Mouse (Mus musculus): ENCODE data around the gene Tceanc. TPM values are rescaled to one million over a fixed set of nuclear protein-coding genes. Genes with fewer than 3 reads are reported as not detected.
A peak's percentile ranks its signal among the peaks of the same experiment; 100 is the strongest.
"Not testable (repeated sequence)": the region's sequence is repeated elsewhere in the genome, so short reads cannot be mapped to it uniquely, and the experiment has no call there.

Tceanc gene
- polyA plus RNA-seq, 1 experiment from 2014 or later = 6.1 TPM

- Histone ChIP-seq H3K4me1 (ENCODE audit: control insufficient read depth, insufficient read depth, low read length) (no peaks in the 10 kb centered on the region), H3K9me3 (replicated peaks; ENCODE audit: control insufficient read depth, low read length) (no peaks in the 10 kb centered on the region), H3K27me3 (ENCODE audit: control insufficient read depth, insufficient read depth, low read length) (no peaks in the 10 kb centered on the region), H3K4me3 (ENCODE audit: low read depth, low read length) (no peak overlapping the region), H3K4me2 (no peak overlapping the region), H3K27ac (ENCODE audit: low read depth, low read length) (no peak overlapping the region), H3K9ac (ENCODE audit: low read depth, low read length) (no peak overlapping the region), H3K36me3 (ENCODE audit: control insufficient read depth, insufficient read depth, low read length) (no peaks in the 10 kb centered on the region)
- no peak for ATAC-seq (replicated peaks; ENCODE audit: insufficient number of reproducible peaks, low FRiP score, low TSS enrichment)
- WGBS (ENCODE audit: insufficient replicate concordance) = 47% methylated on average over 6 of the region's 6 CpGs
Observed at GRCm38 (mm10) chrX:166531671-166532070, 13.3 kb upstream of the Tceanc start.

GRCm38 (mm10) chrX:166528126-166528525 is 9.8 kb upstream of the Tceanc start:
- 77% methylated on average over 3 of the region's 3 CpGs for WGBS (ENCODE audit: insufficient replicate concordance)
- Histone ChIP-seq H3K9ac (ENCODE audit: low read depth, low read length) (no peak overlapping the region), H3K9me3 (replicated peaks; ENCODE audit: control insufficient read depth, low read length) (no peaks in the 10 kb centered on the region), H3K4me2 (no peak overlapping the region), H3K4me1 (ENCODE audit: control insufficient read depth, insufficient read depth, low read length) (no peaks in the 10 kb centered on the region), H3K27me3 (ENCODE audit: control insufficient read depth, insufficient read depth, low read length) (no peaks in the 10 kb centered on the region), H3K36me3 (ENCODE audit: control insufficient read depth, insufficient read depth, low read length) (no peaks in the 10 kb centered on the region), H3K4me3 (ENCODE audit: low read depth, low read length) (no peak overlapping the region), H3K27ac (ENCODE audit: low read depth, low read length) (no peak overlapping the region)
- ATAC-seq (replicated peaks; ENCODE audit: insufficient number of reproducible peaks, low FRiP score, low TSS enrichment) = no peak

- Histone ChIP-seq H3K27me3 (ENCODE audit: control insufficient read depth, insufficient read depth, low read length) (no peaks in the 10 kb centered on the region), H3K9me3 (replicated peaks; ENCODE audit: control insufficient read depth, low read length) (no peaks in the 10 kb centered on the region), H3K27ac (ENCODE audit: low read depth, low read length) (no peak overlapping the region), H3K36me3 (ENCODE audit: control insufficient read depth, insufficient read depth, low read length) (no peaks in the 10 kb centered on the region), H3K4me1 (ENCODE audit: control insufficient read depth, insufficient read depth, low read length) (no peaks in the 10 kb centered on the region), H3K4me3 (ENCODE audit: low read depth, low read length) (no peak overlapping the region), H3K4me2 (no peak overlapping the region), H3K9ac (ENCODE audit: low read depth, low read length) (no peak overlapping the region)
- no peak for ATAC-seq (replicated peaks; ENCODE audit: insufficient number of reproducible peaks, low FRiP score, low TSS enrichment)
- 87% methylated on average over 2 of the region's 2 CpGs for WGBS (ENCODE audit: insufficient replicate concordance)
Observed at GRCm38 (mm10) chrX:166525637-166526315, 7.4 kb upstream of the Tceanc start.

- no peak for ATAC-seq (replicated peaks; ENCODE audit: insufficient number of reproducible peaks, low FRiP score, low TSS enrichment)
- no peak overlapping the region for H3K4me2 ChIP-seq
- no peaks in the 10 kb centered on the region for H3K27me3 ChIP-seq (ENCODE audit: control insufficient read depth, insufficient read depth, low read length)
- no peaks in the 10 kb centered on the region for H3K9me3 ChIP-seq (replicated peaks; ENCODE audit: control insufficient read depth, low read length)
- no peaks in the 10 kb centered on the region for H3K36me3 ChIP-seq (ENCODE audit: control insufficient read depth, insufficient read depth, low read length)
- H3K4me1 ChIP-seq (ENCODE audit: control insufficient read depth, insufficient read depth, low read length) = no peaks in the 10 kb centered on the region
- H3K4me3 ChIP-seq (ENCODE audit: low read depth, low read length) = no peak overlapping the region
- no peak overlapping the region for H3K9ac ChIP-seq (ENCODE audit: low read depth, low read length)
- H3K27ac ChIP-seq (ENCODE audit: low read depth, low read length) = no peak overlapping the region
- 73% methylated on average over 5 of the region's 5 CpGs for WGBS (ENCODE audit: insufficient replicate concordance)
Observed at GRCm38 (mm10) chrX:166520782-166521181, 2.4 kb upstream of the Tceanc start.

- no peak overlapping the region for H3K9ac ChIP-seq (ENCODE audit: low read depth, low read length)
- no peaks in the 10 kb centered on the region for H3K36me3 ChIP-seq (ENCODE audit: control insufficient read depth, insufficient read depth, low read length)
- no peaks in the 10 kb centered on the region for H3K9me3 ChIP-seq (replicated peaks; ENCODE audit: control insufficient read depth, low read length)
- H3K27ac ChIP-seq (ENCODE audit: low read depth, low read length) = no peak overlapping the region
- H3K27me3 ChIP-seq (ENCODE audit: control insufficient read depth, insufficient read depth, low read length) = no peaks in the 10 kb centered on the region
- no peak overlapping the region for H3K4me3 ChIP-seq (ENCODE audit: low read depth, low read length)
- no peak overlapping the region for H3K4me2 ChIP-seq
- 100% methylated on average over 1 of the region's 1 CpGs for WGBS (ENCODE audit: insufficient replicate concordance)
- no peaks in the 10 kb centered on the region for H3K4me1 ChIP-seq (ENCODE audit: control insufficient read depth, insufficient read depth, low read length)
- ATAC-seq (replicated peaks; ENCODE audit: insufficient number of reproducible peaks, low FRiP score, low TSS enrichment) = no peak
Observed at GRCm38 (mm10) chrX:166516631-166517030, 1.7 kb downstream of the Tceanc start.

- Histone ChIP-seq H3K27me3 (ENCODE audit: control insufficient read depth, insufficient read depth, low read length) (no peaks in the 10 kb centered on the region), H3K9me3 (replicated peaks; ENCODE audit: control insufficient read depth, low read length) (no peaks in the 10 kb centered on the region), H3K36me3 (ENCODE audit: control insufficient read depth, insufficient read depth, low read length) (no peaks in the 10 kb centered on the region), H3K4me1 (ENCODE audit: control insufficient read depth, insufficient read depth, low read length) (no peaks in the 10 kb centered on the region), H3K4me2 (no peak overlapping the region), H3K9ac (ENCODE audit: low read depth, low read length) (no peak overlapping the region), H3K4me3 (ENCODE audit: low read depth, low read length) (no peak overlapping the region), H3K27ac (ENCODE audit: low read depth, low read length) (no peak overlapping the region)
- WGBS (ENCODE audit: insufficient replicate concordance) = 80% methylated on average over 3 of the region's 3 CpGs
- ATAC-seq (replicated peaks; ENCODE audit: insufficient number of reproducible peaks, low FRiP score, low TSS enrichment) = no peak
Observed at GRCm38 (mm10) chrX:166515923-166516322, 2.4 kb downstream of the Tceanc start.

- WGBS (ENCODE audit: insufficient replicate concordance) = 29% methylated on average over 12 of the region's 12 CpGs
- H3K27ac ChIP-seq (ENCODE audit: low read depth, low read length); H3K4me3 ChIP-seq (ENCODE audit: low read depth, low read length); H3K9ac ChIP-seq (ENCODE audit: low read depth, low read length); H3K9me3 ChIP-seq (replicated peaks; ENCODE audit: control insufficient read depth, low read length); H3K27me3 ChIP-seq (ENCODE audit: control insufficient read depth, insufficient read depth, low read length); H3K4me1 ChIP-seq (ENCODE audit: control insufficient read depth, insufficient read depth, low read length); ATAC-seq (replicated peaks; ENCODE audit: insufficient number of reproducible peaks, low FRiP score, low TSS enrichment); H3K36me3 ChIP-seq (ENCODE audit: control insufficient read depth, insufficient read depth, low read length): not testable (repeated sequence)
- peak overlapping the region; percentile 43 for H3K4me2 ChIP-seq
Observed at GRCm38 (mm10) chrX:166514035-166514434, 4.3 kb downstream of the Tceanc start.

GRCm38 (mm10) chrX:166512071-166512470 is 6.3 kb downstream of the Tceanc start:
- H3K4me2 ChIP-seq = no peak overlapping the region
- H3K9ac ChIP-seq (ENCODE audit: low read depth, low read length) = no peak overlapping the region
- no peaks in the 10 kb centered on the region for H3K36me3 ChIP-seq (ENCODE audit: control insufficient read depth, insufficient read depth, low read length)
- ATAC-seq (replicated peaks; ENCODE audit: insufficient number of reproducible peaks, low FRiP score, low TSS enrichment) = no peak
- no peak overlapping the region for H3K4me3 ChIP-seq (ENCODE audit: low read depth, low read length)
- WGBS (ENCODE audit: insufficient replicate concordance) = 80% methylated on average over 4 of the region's 4 CpGs
- H3K9me3 ChIP-seq (replicated peaks; ENCODE audit: control insufficient read depth, low read length) = no peaks in the 10 kb centered on the region
- no peaks in the 10 kb centered on the region for H3K27me3 ChIP-seq (ENCODE audit: control insufficient read depth, insufficient read depth, low read length)
- H3K4me1 ChIP-seq (ENCODE audit: control insufficient read depth, insufficient read depth, low read length) = no peaks in the 10 kb centered on the region
- H3K27ac ChIP-seq (ENCODE audit: low read depth, low read length) = no peak overlapping the region

- Histone ChIP-seq H3K9me3 (replicated peaks; ENCODE audit: control insufficient read depth, low read length) (no peaks in the 10 kb centered on the region), H3K9ac (ENCODE audit: low read depth, low read length) (no peak overlapping the region), H3K27ac (ENCODE audit: low read depth, low read length) (no peak overlapping the region)
Observed at GRCm38 (mm10) chrX:166511107-166511506, 7.3 kb downstream of the Tceanc start.

More at GRCm38 (mm10) chrX:166511107-166511506, 7.3 kb downstream of the Tceanc start:
- H3K4me2 ChIP-seq = no peak overlapping the region; the same call in 1 of the 2 replicates
- no peak for ATAC-seq (replicated peaks; ENCODE audit: insufficient number of reproducible peaks, low FRiP score, low TSS enrichment)
- H3K27me3 ChIP-seq (ENCODE audit: control insufficient read depth, insufficient read depth, low read length) = no peaks in the 10 kb centered on the region
- no peaks in the 10 kb centered on the region for H3K4me1 ChIP-seq (ENCODE audit: control insufficient read depth, insufficient read depth, low read length)
- no peak overlapping the region for H3K4me3 ChIP-seq (ENCODE audit: low read depth, low read length)
- no peaks in the 10 kb centered on the region for H3K36me3 ChIP-seq (ENCODE audit: control insufficient read depth, insufficient read depth, low read length)

Measured in heart, embryonic 11.5 days (tissue).